Mouse (Mus musculus): Measurements from ENCODE around the gene Hnrnpc.

GRCm38 (mm10) chr14:52083083-52083482, 20.7 kb downstream of the Hnrnpc start:
- TF ChIP-seq CTCF (IDR thresholded peaks at IDR 0.05; ENCODE audit: extremely low read depth, insufficient read length, insufficient replicate concordance, low read depth, low read length) = no peak
- no peak for TF ChIP-seq POLR2A (IDR thresholded peaks at IDR 0.05; ENCODE audit: low read depth, low read length)

Measured in small intestine, adult 2 months (tissue).